Mouse (Mus musculus) heart, postnatal 14 days (tissue): ENCODE measurements at regions not wholly inside any gene's neighbourhood (a gene's known extent, or its start where the extent isn't known, plus 50 kb on each side); places are given as distances from the start of the nearest gene placed in this dataset.

Experiments
- DNase-seq, 2 experiments: peaks; one replicate each; pipeline ENCODE4 v3.0.0; 2021 to 2022
- intact Hi-C: fragments of 180-260 bp; cut with DNase I; formaldehyde crosslinking; loops from one replicate; pipeline ENCODE4 v1.15.1; 2025

DNA sequence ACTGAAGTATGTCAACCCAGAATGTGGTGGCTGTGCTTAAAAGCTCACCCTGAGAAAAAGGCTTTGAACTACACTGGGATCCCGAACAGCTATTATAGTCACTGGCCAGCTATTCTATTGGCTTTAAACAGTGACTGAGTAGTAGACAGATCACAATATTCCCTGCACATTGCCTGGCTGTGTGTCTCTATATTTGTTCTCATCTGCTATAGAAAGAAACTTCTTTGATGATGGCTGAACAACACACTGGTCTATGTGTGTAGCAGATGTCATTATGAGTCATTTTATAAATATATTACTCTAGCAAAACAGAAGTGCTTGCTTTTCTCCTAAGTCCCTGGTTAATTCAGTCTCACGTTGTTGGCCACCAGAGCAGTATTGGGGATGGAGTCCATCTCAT is 152.1 kb upstream of the Slco6d1 start:
- intact Hi-C loops: no loop called here
- DNase-seq: no peak

DNA sequence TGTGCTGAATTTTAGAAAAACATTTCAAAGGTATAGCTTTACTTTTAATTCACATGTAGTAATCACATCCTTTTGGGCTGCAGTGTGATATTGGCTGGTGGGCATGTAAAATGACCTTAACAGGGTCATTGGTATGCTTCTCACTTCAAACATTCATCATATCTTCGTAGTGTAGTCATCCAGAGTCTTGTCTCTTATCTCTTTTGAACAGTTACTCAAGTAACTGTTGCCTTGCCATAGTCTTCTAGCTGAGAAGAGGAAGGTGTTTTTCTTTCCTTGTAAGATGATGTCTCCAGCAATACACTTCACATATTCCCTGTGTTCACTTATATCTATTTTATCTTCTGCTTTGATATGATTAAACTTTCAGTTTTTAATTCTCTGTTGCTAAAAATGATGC is 150.7 kb upstream of the Slco6d1 start:
- intact Hi-C loops: no loop called here
- DNase-seq: no peak

- intact Hi-C loops: no loop called here
- DNase-seq: no peak
These were observed 146.8 kb upstream of the Slco6d1 start for GRCm38 (mm10) chr1:98273966-98274616.

- intact Hi-C loops: no loop called here
- no peak for DNase-seq
These were observed 145.4 kb upstream of the Slco6d1 start for GRCm38 (mm10) chr1:98275524-98275923.

DNA sequence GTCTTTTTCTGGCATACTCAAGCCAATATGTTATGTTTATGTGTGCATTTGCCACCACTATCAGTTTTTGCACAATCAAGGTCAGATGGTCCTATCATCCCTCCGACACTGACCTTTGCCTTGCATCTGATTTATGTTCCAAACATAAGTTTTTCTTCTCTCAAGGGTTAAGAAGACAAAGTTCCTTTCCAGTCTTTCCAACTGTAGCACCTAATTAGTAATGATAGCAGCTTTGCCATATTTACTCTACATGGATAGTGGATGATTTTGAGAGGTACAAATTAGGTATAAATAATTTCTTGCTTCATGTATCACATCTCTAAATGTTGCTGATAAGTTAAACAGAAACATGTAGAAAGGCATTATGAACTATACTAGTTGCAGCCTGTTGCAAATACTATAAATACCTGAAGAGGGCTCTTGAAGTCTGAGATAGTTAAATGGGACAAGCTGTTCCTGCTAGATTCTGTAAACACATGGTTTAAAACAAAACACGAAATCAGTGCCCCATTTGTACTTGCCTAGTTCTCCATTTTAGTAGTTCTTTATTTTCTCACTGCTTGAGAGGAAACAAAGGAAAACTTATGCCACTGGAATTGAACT is 141.4 kb upstream of the Slco6d1 start:
- intact Hi-C loops: no loop called here
- DNase-seq: no peak

DNA sequence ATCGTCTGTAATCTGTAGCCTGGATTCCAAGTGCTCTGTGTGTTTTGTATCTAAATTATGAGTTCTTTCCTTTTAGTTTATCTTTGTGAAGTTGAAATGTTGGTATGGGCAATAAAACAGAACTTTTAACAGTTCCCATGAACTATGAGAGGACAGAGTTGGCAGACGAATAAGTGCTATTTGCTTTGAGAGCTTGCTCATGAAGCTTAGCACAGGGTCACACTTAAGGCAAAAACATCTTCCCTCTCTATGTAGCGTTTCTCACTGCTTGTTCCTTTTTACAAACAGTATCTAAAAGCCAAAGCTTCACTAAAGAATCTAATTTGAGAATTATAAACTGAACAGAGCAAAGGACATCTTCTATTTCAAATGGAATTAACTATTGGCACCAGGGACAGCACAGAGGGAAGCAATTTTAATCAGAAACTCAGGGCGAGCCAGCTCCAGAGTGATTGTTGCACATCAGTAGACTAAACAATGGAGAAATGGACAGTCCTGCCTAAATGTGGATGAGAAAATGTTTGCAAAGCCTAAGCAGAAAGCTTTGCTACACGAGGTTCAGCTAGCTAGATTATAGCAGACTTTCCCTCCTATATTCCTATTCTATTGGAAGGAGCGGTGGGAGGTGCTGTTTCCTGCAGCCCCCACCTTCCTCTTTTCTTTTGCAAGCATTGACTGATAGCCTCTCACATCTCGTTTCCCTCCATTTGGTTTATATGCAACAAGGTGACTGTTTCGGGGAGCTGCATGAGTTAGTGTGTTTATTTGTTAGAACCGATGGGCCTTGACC is 140.5 kb upstream of the Slco6d1 start:
- DNase-seq: no peak

GRCm38 (mm10) chr1:98281053-98281770 is 139.7 kb upstream of the Slco6d1 start:
- intact Hi-C loops: no loop called here

More for the DNA sequence above, 140.5 kb upstream of the Slco6d1 start:
- intact Hi-C loops: no loop called here

GRCm38 (mm10) chr1:98281771-98282149 is 139.2 kb upstream of the Slco6d1 start:
- intact Hi-C loops: no loop called here

More at GRCm38 (mm10) chr1:98281053-98281770, 139.7 kb upstream of the Slco6d1 start:
- DNase-seq: no peak

DNA sequence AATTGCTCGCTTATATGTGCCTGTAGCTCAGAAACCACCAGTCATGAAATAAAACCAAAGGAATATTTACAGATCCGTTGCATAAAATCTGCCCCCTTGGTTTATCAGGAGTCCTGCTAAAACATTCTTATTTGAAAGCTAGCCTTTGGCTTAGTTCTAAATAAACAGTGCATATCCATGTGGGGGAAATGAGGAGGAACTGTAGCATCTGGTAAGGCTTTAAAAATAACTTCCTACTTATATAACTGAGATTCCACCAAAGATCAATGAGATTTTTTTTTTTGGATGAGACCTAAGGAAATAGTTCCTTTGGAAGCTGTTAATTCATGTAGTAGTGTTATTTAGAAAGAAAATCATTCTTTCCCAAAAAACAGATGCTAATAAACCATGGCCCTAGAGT is 117.8 kb upstream of the Slco6d1 start:
- DNase-seq: no peak
- intact Hi-C loops: no loop called here

More at GRCm38 (mm10) chr1:98281771-98282149, 139.2 kb upstream of the Slco6d1 start:
- DNase-seq: no peak

GRCm38 (mm10) chr1:98306363-98306762 is 114.6 kb upstream of the Slco6d1 start:
- intact Hi-C loops: no loop called here
- no peak for DNase-seq

- DNase-seq: no peak
These were observed 113.4 kb upstream of the Slco6d1 start for GRCm38 (mm10) chr1:98307519-98307918.

GRCm38 (mm10) chr1:98309894-98310293 is 111.0 kb upstream of the Slco6d1 start:
- DNase-seq: no peak
- intact Hi-C loops: no loop called here

More at GRCm38 (mm10) chr1:98307519-98307918, 113.4 kb upstream of the Slco6d1 start:
- intact Hi-C loops: no loop called here

DNA sequence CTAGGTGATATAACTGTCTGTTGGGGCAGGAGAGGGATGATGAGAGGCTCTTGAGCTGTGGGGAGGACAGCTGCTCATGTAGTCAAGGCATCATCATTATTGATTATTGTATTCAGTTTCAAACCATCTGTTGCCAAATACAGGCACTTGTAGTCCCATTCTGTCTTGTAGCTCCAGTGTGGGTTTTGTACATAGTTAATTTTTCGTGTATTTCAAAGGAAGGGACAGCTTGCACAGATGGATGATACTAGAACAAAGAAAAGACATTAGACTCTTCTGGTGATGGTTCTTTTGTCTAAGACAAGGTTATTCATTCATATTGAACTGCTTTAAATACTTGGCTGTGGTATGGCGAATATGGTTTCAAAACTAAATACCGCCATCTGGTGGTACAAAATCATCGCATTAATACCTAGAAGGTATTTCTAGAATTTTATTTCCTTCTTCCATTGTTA is 70.8 kb upstream of the Slco6d1 start:
- peak in 1 of 2 experiments; percentile 19 for DNase-seq
- intact Hi-C loops: loop anchor here (2.0 to 10.0 kb wide), 2 partner anchors 465 to 541 kb away; no protein-coding TSS in a partner anchor

- DNase-seq: no peak
- intact Hi-C loops: loop anchor here (2.0 to 10.0 kb wide), 2 partner anchors 466 to 542 kb away; no protein-coding TSS in a partner anchor
These were observed 70.2 kb upstream of the Slco6d1 start for GRCm38 (mm10) chr1:98350725-98351124.

DNA sequence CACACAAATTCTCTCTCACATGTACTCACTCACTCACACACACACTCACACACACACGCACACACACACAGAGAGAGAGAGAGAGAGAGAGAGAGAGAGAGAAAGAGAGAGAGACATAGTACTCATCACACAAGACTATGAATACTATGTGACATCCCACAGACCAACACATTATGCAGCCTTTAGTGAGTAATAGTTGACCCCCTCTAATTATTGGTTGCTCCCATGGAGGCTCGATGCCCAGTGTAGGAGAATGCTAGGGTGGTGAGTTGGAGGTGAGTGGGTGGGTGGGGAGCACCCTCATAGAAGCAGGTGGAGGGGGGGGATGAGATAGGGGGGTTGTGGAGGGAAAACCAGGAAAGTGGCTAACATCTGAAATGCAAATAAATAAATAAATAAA is 69.4 kb upstream of the Slco6d1 start:
- DNase-seq: no peak
- intact Hi-C loops: loop anchor here (2.0 to 10.0 kb wide), 2 partner anchors 467 to 543 kb away; no protein-coding TSS in a partner anchor
